Mouse (Mus musculus) liver, embryonic 16.5 days (tissue): Measurements from ENCODE around the gene Gm7971. TPM values are rescaled to one million over a fixed set of nuclear protein-coding genes. Genes with fewer than 3 reads are reported as not detected.
"Not testable (repeated sequence)": the region's sequence is repeated elsewhere in the genome, so short reads cannot be mapped to it uniquely, and the experiment has no call there.

ENCODE experiments used
- ATAC-seq: fragments of 200-750 bp; cut with Nextera tagmentation; 2 replicates; pipeline ENCODE4 v1.8.0; 2017; ENCODE audit warnings: low read depth, mild to moderate bottlenecking, moderate number of reproducible peaks, moderate library complexity
- H3K27ac ChIP-seq: fragments of 300-500 bp; sonication (generic); 2 replicates; pipeline ENCODE4 v1.5.1; 2014; ENCODE audit warnings: mild to moderate bottlenecking, low read length
- H3K27me3 ChIP-seq: fragments of 300-500 bp; sonication (generic); 2 replicates; pipeline ENCODE4 v1.6.1; 2014; ENCODE audit warnings: low read depth, low read length, mixed read lengths; ENCODE audit not compliant: control insufficient read depth, insufficient read depth
- H3K36me3 ChIP-seq: fragments of 300-500 bp; sonication (generic); 2 replicates; pipeline ENCODE4 v1.6.1; 2014; ENCODE audit warnings: mild to moderate bottlenecking; ENCODE audit not compliant: control insufficient read depth, insufficient read depth
- H3K4me1 ChIP-seq: fragments of 300-500 bp; sonication (generic); 2 replicates; pipeline ENCODE4 v1.6.1; 2014; ENCODE audit warnings: low read depth, low read length, mixed read lengths; ENCODE audit not compliant: control insufficient read depth
- H3K4me2 ChIP-seq: fragments of 300-500 bp; sonication (generic); 2 replicates; pipeline ENCODE4 v1.6.1; 2014; ENCODE audit warnings: low read depth, low read length, mixed read lengths
- H3K4me3 ChIP-seq: fragments of 300-500 bp; sonication (generic); 2 replicates; pipeline ENCODE4 v1.5.1; 2014; ENCODE audit warnings: low read depth, mild to moderate bottlenecking, low read length
- H3K9ac ChIP-seq: fragments of 300-500 bp; sonication (generic); 2 replicates; pipeline ENCODE4 v1.6.1; 2014; ENCODE audit warnings: low read depth, low read length
- H3K9me3 ChIP-seq: fragments of 300-500 bp; sonication (generic); replicated peaks from 2 replicates; pipeline ENCODE4 v1.6.1; 2016; ENCODE audit warnings: low read length; ENCODE audit not compliant: control insufficient read depth
- WGBS: fragments of 180-500 bp; shearing (Covaris S2); extraction: QIAGEN DNeasy Blood & Tissue Kit; methylation state at CpG from one replicate; pipeline ENCODE4 v1.1.7; 2014; ENCODE audit not compliant: insufficient replicate concordance; 5-methylcytosine and 5-hydroxymethylcytosine counted together
- polyA plus RNA-seq: library from polyadenylated mRNA; unstranded; fragments of >200 nt; fragmentation: Nextera tagmentation; extraction: Ambion mirVana; gene quantifications from 2 replicates; pipeline ENCODE4 v1.2.1, GENCODE M21; 2015

Gene Gm7971
- polyA plus RNA-seq = not detected in 2 replicates

- H3K27ac ChIP-seq, ATAC-seq, H3K4me1 ChIP-seq, H3K9me3 ChIP-seq, H3K27me3 ChIP-seq, H3K36me3 ChIP-seq, H3K4me2 ChIP-seq, H3K9ac ChIP-seq, H3K4me3 ChIP-seq: not testable (repeated sequence)
- WGBS = no CpG with 5 or more reads among the region's 1 CpGs
Measured at GRCm38 (mm10) chr5:95594775-95595174, at the start of gene Gm7971. TSS of gene Gm7971 (minus strand) at chr5:95594875.

Other genes starting within 250 kb of the Gm7971 start
- gene D5Ertd577e, start 138.1 kb downstream of the Gm7971 start, polyA plus RNA-seq = not detected in 2 replicates
- not detected in 2 replicates for gene Gm3286, start 84.1 kb downstream of the Gm7971 start, polyA plus RNA-seq
- gene Gm7978, start 141.3 kb upstream of the Gm7971 start, polyA plus RNA-seq = not detected in 2 replicates
- gene Gm7982, start 147.1 kb upstream of the Gm7971 start, polyA plus RNA-seq = not detected in 2 replicates
- gene E330014E10Rik, start 181.1 kb upstream of the Gm7971 start, polyA plus RNA-seq = not detected in 2 replicates